In genomic region chr14:78062484-78062883, GRCm38 (mm10) we compare ENCODE assay signal across 23 mouse cellular contexts. TPM values are rescaled to one million over a fixed set of nuclear protein-coding genes. Genes with fewer than 3 reads are reported as not detected.
DNase-seq lines count a peak whose midpoint lies in the region; ATAC-seq and TF ChIP-seq lines count a peak whose summit lies in the region.
"Had no signal": no experiment of that assay in that cellular context is flagged by ENCODE, and none has a peak within 500 bp of the region (broad histone marks: within the 10 kb centered on the region; RNA-seq: fewer than 3 reads in every experiment).

No protein-coding gene starts in this region.

- H3K36me3 ChIP-seq in kidney, adult 2 months (ENCODE audit: control insufficient read depth, insufficient read depth, low read length), result no peaks in the 10 kb centered on the region
- no peaks in the 10 kb centered on the region for H3K36me3 ChIP-seq in kidney, embryonic 15.5 days
- H3K36me3 ChIP-seq in midbrain, embryonic 16.5 days (ENCODE audit: control insufficient read depth, insufficient read depth, low read length), result no peaks in the 10 kb centered on the region
- H3K36me3 ChIP-seq: embryonic facial prominence, embryonic 12.5 days; forebrain, embryonic 15.5 days; heart, embryonic 15.5 days had no signal

- WGBS in kidney, adult 2 months, result 45% methylated on average over 11 of the region's 11 CpGs
- WGBS in kidney, embryonic 15.5 days, result 47% methylated on average over 11 of the region's 11 CpGs
- WGBS in midbrain, embryonic 16.5 days, result 81% methylated on average over 11 of the region's 11 CpGs

- TF ChIP-seq POLR2A in kidney, adult 2 months (IDR thresholded peaks at IDR 0.05; ENCODE audit: low read depth, low read length), result no peak

- no peak overlapping the region for H3K27ac ChIP-seq in kidney, adult 2 months (ENCODE audit: insufficient read depth, low read depth, low read length)
- H3K27ac ChIP-seq in kidney, embryonic 15.5 days, result no peak overlapping the region
- H3K27ac ChIP-seq in midbrain, embryonic 16.5 days (ENCODE audit: low read length), result no peak overlapping the region
- H3K27ac ChIP-seq: embryonic facial prominence, embryonic 12.5 days; forebrain, embryonic 15.5 days; heart, embryonic 15.5 days had no signal

- ATAC-seq in kidney, embryonic 15.5 days (replicated peaks; ENCODE audit: low FRiP score), result peak; percentile 90
- ATAC-seq in midbrain, embryonic 16.5 days, result no peak
- ATAC-seq in megakaryocyte-erythroid progenitor cell, adult 5-6 weeks (replicated peaks; ENCODE audit: low FRiP score, low TSS enrichment, poor library complexity, severe bottlenecking), result no peak
- ATAC-seq: forebrain, embryonic 15.5 days had no signal

- no peak for TF ChIP-seq CTCF in kidney, adult 2 months (conservative IDR thresholded peaks at IDR 0.05; ENCODE audit: insufficient read depth, insufficient read length, low read depth, low read length)

- DNase-seq in kidney, adult 2 months, result peak; percentile 1
- no peak for DNase-seq in kidney, adult 18-20 months
- peak; percentile 6 for DNase-seq in kidney, postnatal 14 days
- peak; percentile 75 for DNase-seq in retina, embryonic 14.5 days (ENCODE audit: low spot score)
- no peak for DNase-seq in right cerebral cortex, postnatal 10 days (ENCODE audit: low spot score in 2 of 2)
- DNase-seq: adrenal gland, adult 2 months; adrenal gland, postnatal 25 days; cerebellum, adult 8-10 months; cerebellum, postnatal 25 days; gastrocnemius, postnatal 36 days; heart, adult 18-20 months; heart, postnatal 14 days had no signal

- no peaks in the 10 kb centered on the region for H3K4me1 ChIP-seq in kidney, adult 2 months (ENCODE audit: control insufficient read depth, insufficient read depth, low read length)
- H3K4me1 ChIP-seq in kidney, embryonic 15.5 days, result peaks cover 11% of the 10 kb centered on the region
- peaks cover 7% of the 10 kb centered on the region; the same call in 1 of the 2 replicates for H3K4me1 ChIP-seq in midbrain, embryonic 16.5 days (ENCODE audit: control insufficient read depth, insufficient read depth, low read length)
- H3K4me1 ChIP-seq: forebrain, embryonic 15.5 days had no signal

- H3K9me3 ChIP-seq in kidney, embryonic 15.5 days (replicated peaks), result no peaks in the 10 kb centered on the region
- no peaks in the 10 kb centered on the region for H3K9me3 ChIP-seq in midbrain, embryonic 16.5 days (replicated peaks; ENCODE audit: control insufficient read depth, low read length, poor library complexity, severe bottlenecking)
- H3K9me3 ChIP-seq: embryonic facial prominence, embryonic 12.5 days; forebrain, embryonic 15.5 days; heart, embryonic 15.5 days had no signal

- no peaks in the 10 kb centered on the region for H3K27me3 ChIP-seq in kidney, adult 2 months (replicated peaks; ENCODE audit: control insufficient read depth, insufficient read depth, low read length)
- no peaks in the 10 kb centered on the region for H3K27me3 ChIP-seq in kidney, embryonic 15.5 days
- H3K27me3 ChIP-seq in midbrain, embryonic 16.5 days (ENCODE audit: control insufficient read depth, insufficient read depth, low read depth, low read length), result no peaks in the 10 kb centered on the region
- H3K27me3 ChIP-seq: embryonic facial prominence, embryonic 12.5 days; forebrain, embryonic 15.5 days; heart, embryonic 15.5 days had no signal

- no peak overlapping the region for H3K4me2 ChIP-seq in kidney, embryonic 15.5 days
- H3K4me2 ChIP-seq in midbrain, embryonic 16.5 days (ENCODE audit: low read length), result no peak overlapping the region
- H3K4me2 ChIP-seq: embryonic facial prominence, embryonic 12.5 days; forebrain, embryonic 15.5 days; heart, embryonic 11.5 days; heart, embryonic 15.5 days had no signal

- no peak overlapping the region for H3K4me3 ChIP-seq in kidney, adult 2 months (ENCODE audit: insufficient read depth, low read depth, low read length)
- no peak overlapping the region for H3K4me3 ChIP-seq in kidney, embryonic 15.5 days (replicated peaks)
- H3K4me3 ChIP-seq in midbrain, embryonic 16.5 days (ENCODE audit: low read depth, low read length), result no peak overlapping the region
- H3K4me3 ChIP-seq: embryonic facial prominence, embryonic 12.5 days; forebrain, embryonic 15.5 days; heart, embryonic 15.5 days had no signal

- no peak overlapping the region for H3K9ac ChIP-seq in kidney, embryonic 15.5 days
- no peak overlapping the region for H3K9ac ChIP-seq in midbrain, embryonic 16.5 days (ENCODE audit: low read depth, low read length)
- H3K9ac ChIP-seq: embryonic facial prominence, embryonic 12.5 days; forebrain, embryonic 15.5 days; heart, embryonic 15.5 days had no signal

RNA-seq across cellular contexts. Expression of gene Fam216b, which starts 26.3 kb away (rescaled TPM):
- not detected in 2 replicates for polyA plus RNA-seq in kidney, adult 2 months (2012; rRNA removed)
- polyA plus RNA-seq in kidney, embryonic 15.5 days (2015; fragmentation: Nextera tagmentation; extraction: Ambion mirVana), result not detected in 2 replicates
- polyA plus RNA-seq in midbrain, embryonic 16.5 days (2015; fragmentation: Nextera tagmentation; extraction: Ambion mirVana), result 1.3 and 3.8 TPM in 2 replicates
- not detected in 2 replicates for total RNA-seq in megakaryocyte-erythroid progenitor cell, adult 5-6 weeks (2014; fragmentation: Nextera tagmentation)
- not detected in 2 replicates for total RNA-seq in megakaryocyte-erythroid progenitor cell, adult 5-6 weeks (2017)
- total RNA-seq: adrenal gland, adult 2 months; adrenal gland, postnatal 25 days; ES-E14; gastrocnemius, adult 8-10 months; gastrocnemius, postnatal 36 days; hematopoietic stem cell, adult 5-6 weeks had no signal
- polyA plus RNA-seq: adrenal gland, adult 2 months; embryonic facial prominence, embryonic 12.5 days; forebrain, embryonic 11.5 days; heart, embryonic 11.5 days had no signal

Comparison
In these comparisons a context has a peak if more than half of its experiments do, and no peak if none do; other contexts are left out.
1. DNase-seq: peak in kidney, adult 2 months (single experiment), kidney, postnatal 14 days (single experiment) and retina, embryonic 14.5 days (single experiment); none in kidney, adult 18-20 months (single experiment) and right cerebral cortex, postnatal 10 days (0 of 2).